Mouse (Mus musculus) heart, adult 8-10 months (tissue): ENCODE data around the gene 2310034G01Rik. TPM values are rescaled to one million over a fixed set of nuclear protein-coding genes. Genes with fewer than 3 reads are reported as not detected.

Experiments
- DNase-seq: peaks from one replicate; pipeline ENCODE4 v3.0.0; 2022; ENCODE audit warnings: low spot score
- total RNA-seq, 4 experiments: library from RNA; stranded (reverse); gene quantifications; 2 replicates each; pipeline ENCODE4 v1.2.4; 2022

The 2310034G01Rik gene
- total RNA-seq, 4 experiments from 2014 or later = 0.44 to 0.66 (median 0.48) TPM

DNA sequence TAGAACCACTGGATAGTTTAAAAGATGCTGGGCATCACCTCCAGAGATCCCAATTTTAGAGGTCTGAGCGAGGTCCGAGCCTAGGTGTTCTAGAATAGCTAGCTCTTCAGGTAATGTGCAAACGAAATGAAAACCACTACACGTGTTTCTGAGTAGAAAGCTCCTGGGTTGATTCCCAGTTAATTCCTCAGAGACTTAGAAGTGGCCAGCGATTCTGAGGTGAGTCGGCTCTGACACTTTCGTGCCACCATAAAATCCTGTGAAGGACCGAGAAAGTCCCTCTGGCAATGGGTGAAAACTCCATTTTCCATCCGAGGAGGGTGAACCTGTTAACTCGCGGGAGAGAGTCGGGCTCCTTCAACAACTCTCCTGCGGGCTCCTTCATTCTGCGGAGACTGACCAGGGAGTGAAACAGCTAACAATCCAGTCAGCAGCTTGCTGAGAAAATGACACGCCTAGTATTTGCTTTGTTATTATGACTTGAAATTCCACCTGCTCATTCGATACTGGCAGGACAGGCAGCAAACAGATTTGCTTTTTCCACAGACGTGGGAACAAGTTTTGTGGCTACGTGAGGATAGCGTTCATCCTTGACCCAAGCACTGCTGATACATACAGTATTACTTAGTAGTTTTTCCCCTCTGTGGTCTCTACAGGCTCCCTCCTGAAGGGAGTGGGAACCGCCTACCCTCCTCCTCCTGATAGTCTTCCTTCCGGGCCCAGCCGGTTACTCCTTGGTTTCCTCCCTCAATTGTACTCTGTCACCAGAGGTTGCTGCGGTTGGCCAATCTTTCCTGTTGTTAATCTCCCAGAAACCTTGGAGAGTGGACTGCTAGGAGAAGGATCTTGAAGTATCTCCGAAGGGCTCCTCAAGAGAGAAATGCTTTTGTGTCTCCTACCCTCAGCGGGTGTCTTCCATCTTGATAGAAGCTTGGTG is 7.5 kb upstream of the 2310034G01Rik start:
- peak; percentile 42 for DNase-seq

DNA sequence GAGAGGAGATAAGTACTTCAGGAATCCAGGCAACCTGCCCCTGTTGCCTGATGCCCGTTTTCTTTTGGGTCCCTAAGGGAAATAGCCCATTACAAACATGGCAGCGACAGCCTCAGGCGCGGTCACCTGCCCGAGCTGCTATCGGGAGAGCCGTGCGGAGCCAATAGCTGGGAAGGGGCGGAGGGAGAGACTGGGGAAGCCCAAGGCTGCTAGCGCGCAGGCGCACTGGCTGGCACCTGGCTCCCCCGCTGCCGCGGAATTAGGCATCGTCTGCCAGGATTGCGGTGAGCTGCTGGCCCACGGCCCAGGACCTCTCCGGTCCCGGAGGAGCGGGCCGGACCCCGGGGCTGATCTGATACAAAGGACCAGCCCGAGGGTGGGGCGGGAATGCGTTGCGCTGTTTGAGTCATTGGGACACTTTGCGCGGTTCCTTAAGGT is 6.6 kb upstream of the 2310034G01Rik start:
- peak; percentile 82 for DNase-seq

- no peak for DNase-seq
These were observed 552 bp downstream of the 2310034G01Rik start for GRCm38 (mm10) chr19:46349550-46349949.

DNA sequence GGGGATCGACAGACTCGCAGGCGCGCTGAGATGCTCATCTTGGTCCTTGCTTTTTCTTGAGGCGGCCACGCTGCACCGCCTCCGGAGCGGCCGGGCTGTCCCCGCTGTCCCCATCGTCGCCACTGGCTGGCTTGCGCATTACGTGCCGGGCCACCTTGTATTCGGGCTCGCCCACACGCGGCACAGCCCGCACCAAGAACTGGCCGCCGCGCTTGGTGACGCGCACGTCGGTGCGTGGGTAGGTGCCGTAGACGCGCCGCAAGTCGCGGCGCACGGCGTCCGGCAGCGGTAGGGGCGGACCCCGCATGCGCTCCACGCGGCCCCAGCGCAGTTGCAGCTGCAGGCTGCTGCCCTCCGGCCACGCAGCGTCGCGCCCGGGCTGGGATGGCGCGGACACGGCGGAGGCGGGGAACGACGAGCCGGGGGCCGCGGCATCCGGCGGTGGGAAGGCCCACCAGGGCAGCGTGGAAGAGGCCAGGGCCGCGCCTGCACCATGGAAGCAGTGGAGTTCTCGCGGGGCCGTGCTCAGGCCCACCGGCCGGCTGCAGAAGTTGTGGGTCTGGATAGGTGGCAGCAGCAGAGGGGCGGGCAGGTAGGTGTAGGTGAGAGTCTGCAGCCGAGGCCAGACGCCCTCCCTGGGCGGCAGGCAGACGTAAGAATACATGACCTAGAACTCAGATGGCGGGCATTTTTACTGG is 1.2 kb downstream of the 2310034G01Rik start:
- peak; percentile 54 for DNase-seq

- peak; percentile 13 for DNase-seq
These were observed 2.0 kb downstream of the 2310034G01Rik start for GRCm38 (mm10) chr19:46347936-46348668.

DNA sequence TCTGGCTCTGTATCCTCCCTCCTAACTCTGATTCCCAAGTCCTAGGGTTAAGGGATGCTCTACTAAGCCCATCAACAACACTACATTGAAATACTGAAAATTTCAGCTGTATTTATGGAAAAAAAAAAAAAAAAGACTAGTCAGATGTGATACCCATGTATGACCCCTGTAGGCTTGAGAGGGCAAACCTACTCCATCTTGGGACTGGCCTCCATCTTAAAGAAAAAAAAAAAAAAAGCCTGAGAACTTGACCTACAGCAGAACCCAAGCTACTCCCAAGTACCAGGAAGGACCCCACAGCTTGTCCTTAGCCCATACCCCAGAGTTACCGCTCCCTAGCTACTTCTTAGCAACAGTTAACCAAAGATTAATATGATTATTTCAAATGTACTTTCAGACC is 3.0 kb downstream of the 2310034G01Rik start:
- no peak for DNase-seq

GRCm38 (mm10) chr19:46344710-46345419 is 5.2 kb downstream of the 2310034G01Rik start:
- no peak for DNase-seq

- DNase-seq = no peak
These were observed 10.7 kb downstream of the 2310034G01Rik start for GRCm38 (mm10) chr19:46339287-46339971.

- no peak for DNase-seq
These were observed 11.2 kb downstream of the 2310034G01Rik start for GRCm38 (mm10) chr19:46338942-46339286.

DNA sequence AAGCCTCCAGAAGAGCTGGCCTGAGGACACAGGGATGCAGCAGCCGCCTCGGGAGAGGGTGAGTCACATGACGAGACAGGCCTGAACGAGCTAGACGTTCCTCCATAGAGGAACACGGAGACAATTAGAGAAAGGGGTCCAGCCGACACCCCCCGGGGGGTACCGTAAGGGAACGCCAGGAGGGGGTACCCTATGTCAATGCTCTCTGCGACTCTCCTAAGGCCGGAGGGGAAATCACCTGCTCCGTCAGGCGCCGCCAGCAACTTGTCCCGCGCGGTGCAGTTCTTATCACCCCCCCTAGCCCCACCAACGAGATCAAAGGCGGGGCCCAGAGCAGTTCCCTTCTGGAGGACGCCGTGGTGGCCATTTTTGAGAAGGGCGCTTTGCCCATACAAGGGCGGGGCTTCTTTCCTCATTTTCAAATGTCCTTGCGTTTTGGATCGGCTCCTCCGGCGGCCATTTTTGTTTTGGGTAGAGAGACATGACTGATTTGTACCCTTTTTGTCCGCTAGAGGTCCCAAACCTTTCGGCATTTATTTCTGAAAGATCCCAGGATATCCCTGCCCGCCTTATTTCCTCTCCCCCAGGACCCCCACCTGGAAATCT is 11.7 kb downstream of the 2310034G01Rik start, which contains the start of gene Cuedc2:
Gene Cuedc2, minus strand, starts transcription at position 372 of the 606 bp plus-strand sequence.
- peak; percentile 99 for DNase-seq

DNA sequence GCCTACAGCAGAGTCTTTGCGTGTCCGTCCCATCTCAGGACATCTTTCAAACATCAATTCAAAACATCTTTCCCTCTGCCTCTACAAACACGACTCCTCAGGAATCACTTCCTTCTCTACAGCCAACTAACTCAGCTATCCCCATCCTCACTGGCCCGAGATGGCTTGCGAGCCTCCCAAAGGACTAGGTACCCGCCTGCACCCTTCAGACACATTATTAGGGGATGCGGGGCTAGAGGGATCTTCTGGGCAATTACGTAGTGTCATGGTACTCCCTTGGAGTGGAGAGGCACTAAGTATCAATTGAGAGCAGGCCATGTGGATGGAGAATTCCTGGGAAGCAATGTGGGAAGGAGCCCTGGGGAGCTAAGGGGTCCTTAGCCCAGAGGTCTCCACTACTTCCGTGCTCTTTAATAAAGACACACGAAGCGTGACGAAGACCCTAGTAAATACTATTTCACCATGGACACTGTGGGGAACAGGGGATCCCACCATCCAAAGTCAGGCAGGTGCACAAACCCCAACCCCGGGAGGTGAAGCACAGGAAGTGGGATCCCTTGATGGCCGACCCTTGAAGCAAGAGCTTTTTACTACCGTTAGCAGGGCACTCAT is 12.3 kb downstream of the 2310034G01Rik start:
- no peak for DNase-seq

DNA sequence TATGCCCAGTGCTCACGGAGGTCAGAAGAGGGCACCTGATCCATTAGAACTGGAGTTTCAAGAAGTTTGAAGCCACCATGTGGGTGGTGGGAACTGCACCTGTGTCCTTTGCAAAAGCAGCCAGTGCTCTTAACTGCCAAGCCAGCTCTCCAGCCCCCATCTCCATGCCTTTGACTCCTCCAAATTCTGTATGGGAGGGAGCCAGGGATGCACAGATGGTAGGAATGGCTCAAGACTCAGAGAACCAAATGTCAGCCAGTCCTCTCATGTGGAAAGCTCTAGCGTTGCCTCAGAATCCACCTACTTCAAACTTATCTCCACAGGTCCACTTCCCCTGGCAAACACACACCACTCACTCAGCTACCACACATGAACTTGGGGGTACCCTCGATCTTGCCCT is 16.2 kb downstream of the 2310034G01Rik start:
- no peak for DNase-seq

GRCm38 (mm10) chr19:46332721-46333339 is 17.3 kb downstream of the 2310034G01Rik start:
- DNase-seq = no peak

DNA sequence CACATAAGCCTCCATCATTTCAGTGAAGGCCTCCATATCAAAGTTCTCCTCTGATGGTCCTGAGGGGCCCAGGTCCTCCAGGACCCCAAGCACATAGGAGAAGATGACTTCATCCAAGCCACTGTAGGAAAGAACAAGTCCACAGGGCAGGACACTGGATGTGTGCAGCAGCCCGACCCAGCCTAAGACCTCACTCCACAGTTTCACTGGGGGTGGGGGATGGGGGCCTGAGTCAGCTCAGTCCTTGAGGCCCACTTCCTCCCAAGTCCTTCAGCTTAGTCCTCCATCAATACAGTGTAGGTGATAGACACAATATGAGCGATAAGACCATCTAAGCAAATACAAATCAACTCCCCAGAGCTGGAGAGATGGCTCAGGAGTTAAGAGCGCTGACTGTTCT is 18.2 kb downstream of the 2310034G01Rik start:
- DNase-seq = no peak

DNA sequence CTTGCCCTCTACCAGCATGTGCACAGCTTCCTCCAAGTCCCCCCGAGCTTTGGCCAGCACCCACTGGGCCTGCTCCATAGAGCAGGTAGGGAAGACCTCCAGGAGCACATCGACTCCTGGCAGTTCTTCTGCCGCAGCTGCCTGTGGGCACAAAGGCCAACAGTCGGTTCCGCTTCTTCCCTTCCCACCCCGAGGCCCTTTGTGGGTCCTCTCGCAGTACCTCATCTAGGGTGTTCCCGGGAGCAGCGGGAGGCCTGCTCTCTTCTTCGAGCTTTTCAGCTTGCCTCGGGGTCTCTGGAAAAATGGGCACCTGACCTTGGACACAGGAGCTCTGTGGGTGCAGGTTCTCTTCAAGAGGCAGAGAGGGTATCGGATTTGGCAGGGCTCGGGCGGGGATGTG is 18.8 kb downstream of the 2310034G01Rik start:
- DNase-seq = no peak

DNA sequence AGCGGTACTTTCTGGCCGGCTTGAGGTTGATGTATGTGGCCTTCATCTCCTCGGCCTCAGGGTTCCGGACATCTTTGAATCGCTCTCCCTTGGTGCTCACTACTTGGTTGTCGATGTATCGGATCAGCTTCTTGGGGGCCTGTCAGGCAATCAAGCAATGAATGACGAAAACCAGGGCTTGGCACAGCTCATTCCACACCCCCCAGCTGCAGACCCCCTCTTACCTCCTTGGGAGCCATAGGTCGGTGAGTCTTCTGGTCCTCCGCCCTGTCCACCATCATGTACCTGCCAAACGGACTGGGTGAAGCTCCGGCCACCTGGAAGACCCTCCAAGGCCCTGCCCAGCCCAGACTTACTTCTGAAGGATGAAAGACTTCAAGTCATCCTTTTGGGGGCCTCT is 19.4 kb downstream of the 2310034G01Rik start:
- DNase-seq = no peak

DNA sequence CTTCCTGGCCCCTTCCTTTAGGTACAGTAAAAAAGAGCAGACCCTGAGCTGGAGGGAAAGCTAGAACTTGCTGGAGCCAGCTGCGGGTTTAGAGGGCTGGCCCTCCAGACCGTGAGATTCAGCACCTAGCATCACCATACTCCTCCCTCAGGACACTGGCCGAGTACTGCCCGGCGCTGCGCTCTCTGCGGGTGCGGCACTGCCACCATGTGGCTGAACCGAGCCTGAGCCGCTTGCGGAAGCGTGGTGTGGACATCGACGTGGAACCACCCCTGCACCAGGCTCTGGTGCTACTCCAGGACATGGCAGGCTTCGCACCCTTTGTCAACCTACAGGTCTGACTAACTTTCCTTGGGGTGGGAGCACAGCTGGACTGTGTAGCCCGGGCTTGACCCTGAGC is 20.2 kb downstream of the 2310034G01Rik start:
- peak; percentile 73 for DNase-seq

DNA sequence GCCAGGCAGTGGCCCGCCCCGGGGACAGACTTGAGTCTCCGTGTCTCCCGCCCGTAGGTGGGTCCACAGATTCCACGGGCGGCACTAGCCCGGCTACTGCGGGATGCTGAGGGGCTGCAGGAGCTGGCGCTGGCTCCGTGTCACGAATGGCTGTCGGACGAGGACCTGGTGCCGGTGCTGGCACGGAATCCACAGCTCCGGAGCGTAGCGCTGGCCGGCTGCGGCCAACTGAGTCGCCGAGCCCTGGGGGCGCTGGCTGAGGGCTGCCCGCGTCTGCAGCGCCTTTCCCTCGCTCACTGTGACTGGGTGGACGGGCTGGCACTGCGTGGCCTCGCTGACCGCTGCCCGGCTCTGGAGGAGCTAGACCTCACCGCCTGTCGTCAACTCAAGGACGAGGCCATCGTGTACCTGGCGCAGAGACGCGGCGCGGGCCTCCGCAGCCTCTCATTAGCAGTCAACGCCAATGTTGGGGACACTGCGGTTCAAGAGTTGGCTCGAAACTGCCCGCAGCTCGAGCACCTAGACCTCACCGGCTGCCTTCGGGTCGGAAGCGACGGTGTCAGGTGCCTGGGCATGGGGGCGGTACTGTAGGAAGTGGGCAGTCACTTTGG is 21.0 kb downstream of the 2310034G01Rik start:
- DNase-seq = no peak
